Mouse (Mus musculus): ENCODE data around the gene Bicra. TPM values are rescaled to one million over a fixed set of nuclear protein-coding genes. Genes with fewer than 3 reads are reported as not detected.

Bicra gene
- polyA plus RNA-seq, 1 experiment from 2014 or later: 8.0 TPM

DNA sequence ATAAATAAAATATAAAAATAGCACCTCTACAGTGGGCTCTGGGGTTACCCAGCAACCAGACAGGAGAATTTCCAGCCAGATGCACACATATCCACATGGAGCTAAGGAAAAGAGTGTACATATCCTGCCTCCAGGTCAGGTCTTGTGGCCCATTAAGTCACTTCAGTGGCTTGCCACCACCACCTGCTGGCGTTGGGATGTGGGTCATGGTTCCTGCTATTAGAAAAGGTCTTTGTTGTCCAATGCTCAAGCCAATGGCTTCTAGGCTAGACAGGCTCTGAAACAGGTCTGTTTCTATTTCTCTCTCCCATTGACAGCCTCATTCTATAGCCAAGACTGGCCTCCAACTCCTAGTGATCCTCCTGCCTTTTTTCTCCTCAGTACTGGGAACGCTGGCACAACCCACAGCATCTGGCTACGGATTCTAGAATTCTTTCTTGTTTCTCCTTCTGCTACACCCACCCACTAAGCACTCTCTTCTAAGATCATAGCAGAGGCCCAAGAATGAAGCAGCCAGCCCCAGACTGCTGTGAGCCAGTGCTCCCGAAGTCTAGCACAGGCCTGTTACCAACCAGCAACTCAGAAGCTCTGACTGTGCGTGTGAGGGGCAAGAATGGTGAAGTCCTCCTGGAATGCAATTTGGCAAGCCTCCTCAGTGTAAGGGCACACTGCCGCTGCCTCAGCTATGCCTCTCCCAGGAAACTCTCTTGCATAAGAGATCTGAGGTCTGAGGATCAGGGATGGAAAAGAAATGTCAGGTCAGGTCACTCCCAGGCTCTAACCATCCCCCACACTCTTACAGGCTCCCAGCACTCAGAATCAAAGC, 19.4 kb downstream of the Bicra start:
- H3K27ac ChIP-seq: no peak overlapping the region
- WGBS: 80% methylated on average over 6 of the region's 6 CpGs
- no peak overlapping the region for H3K4me3 ChIP-seq

DNA sequence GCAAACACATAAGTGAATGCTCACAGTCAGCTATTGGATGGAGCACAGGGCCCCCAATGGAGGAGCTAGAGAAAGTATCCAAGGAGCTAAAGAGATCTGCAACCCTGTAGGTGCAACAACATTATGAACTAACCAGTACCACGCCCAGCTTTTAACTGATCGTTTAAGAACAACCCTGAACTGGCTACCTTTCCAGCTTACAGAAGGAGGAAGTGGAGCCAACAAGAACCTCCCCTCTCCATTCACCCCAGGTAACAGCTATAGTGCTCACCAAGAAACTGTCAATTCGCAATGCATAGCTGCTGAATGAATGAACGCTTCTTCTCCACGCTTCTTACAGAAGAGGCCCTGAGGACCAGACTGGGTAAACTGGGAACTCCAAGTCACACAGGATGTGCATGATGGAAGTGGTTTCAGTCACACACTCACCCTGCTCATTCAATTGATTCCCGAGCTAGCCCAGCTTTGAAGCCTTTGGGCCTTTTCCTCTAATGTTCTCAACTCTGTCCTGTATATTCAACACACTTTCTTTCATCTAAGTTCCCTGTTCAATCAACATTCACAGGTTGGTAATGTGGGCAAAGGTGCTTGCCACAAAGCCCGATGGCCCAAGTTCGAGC, 23.0 kb downstream of the Bicra start:
- no peaks in the 10 kb centered on the region for H3K9me3 ChIP-seq
- no peak overlapping the region for H3K27ac ChIP-seq
- WGBS: 90% methylated on average over 8 of the region's 8 CpGs
- H3K27me3 ChIP-seq: no peaks in the 10 kb centered on the region
- no peak overlapping the region for H3K9ac ChIP-seq
- H3K36me3 ChIP-seq: 0 out of 2 replicates have a peak, but pooled peaks cover 4% of the 10 kb centered on the region
- no peak for ATAC-seq (ENCODE audit: borderline replicate concordance, extremely low read depth, low FRiP score, low TSS enrichment)
- H3K4me3 ChIP-seq: no peak overlapping the region
- peaks cover 8% of the 10 kb centered on the region; the same call in 1 of the 2 replicates for H3K4me1 ChIP-seq
- H3K4me2 ChIP-seq: no peak overlapping the region

More for the DNA sequence above, 19.4 kb downstream of the Bicra start:
- Histone ChIP-seq H3K4me2 (no peak overlapping the region), H3K4me1 (peaks cover 4% of the 10 kb centered on the region; the same call in 1 of the 2 replicates), H3K36me3 (0 out of 2 replicates have a peak, but pooled peaks cover 15% of the 10 kb centered on the region), H3K27me3 (no peaks in the 10 kb centered on the region), H3K9me3 (no peaks in the 10 kb centered on the region), H3K9ac (no peak overlapping the region)
- ATAC-seq (ENCODE audit: borderline replicate concordance, extremely low read depth, low FRiP score, low TSS enrichment): 0 out of 2 replicates have a peak, but pooled peaks have one; percentile 42

DNA sequence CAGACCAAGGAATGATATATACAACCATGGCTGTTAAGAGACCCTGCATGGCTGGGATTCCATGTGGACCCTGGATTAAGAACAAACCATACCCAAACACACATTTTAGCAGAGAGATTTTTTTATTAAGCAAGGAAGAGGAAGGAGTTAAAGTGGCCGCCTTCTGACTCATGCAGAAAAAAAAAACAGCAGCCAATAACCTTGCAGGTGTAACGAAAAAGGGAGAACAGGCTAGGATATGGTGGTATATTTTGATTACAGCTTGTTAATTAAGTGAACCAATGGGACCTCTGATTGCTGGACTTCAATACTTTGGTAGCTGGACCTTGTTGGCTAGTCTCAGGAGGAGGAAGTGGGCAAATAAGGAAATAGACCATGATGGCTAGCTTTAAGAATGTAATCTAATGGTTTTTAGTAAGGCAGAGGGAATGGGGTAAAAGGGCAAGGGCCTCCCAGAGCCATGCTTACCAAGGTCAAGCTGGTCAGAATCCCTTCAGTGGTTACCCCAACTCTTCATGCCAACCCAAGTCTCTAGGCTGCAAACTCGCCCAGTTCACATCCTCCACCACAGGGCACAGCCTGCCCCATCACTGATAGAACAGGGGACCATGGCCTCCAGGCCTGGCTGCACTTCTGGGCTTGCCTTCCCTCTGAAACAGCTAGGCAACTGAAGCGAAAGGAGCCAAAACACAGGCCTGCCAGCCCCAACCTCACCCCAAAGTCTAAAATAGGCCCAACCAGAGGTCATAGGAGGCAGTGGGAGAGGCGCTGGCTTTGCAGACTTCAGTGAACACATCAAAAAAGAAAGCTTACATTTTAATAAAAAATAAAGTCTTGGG, 28.2 kb downstream of the Bicra start:
- Histone ChIP-seq H3K27me3 (no peaks in the 10 kb centered on the region), H3K9me3 (no peaks in the 10 kb centered on the region), H3K36me3 (no peaks in the 10 kb centered on the region), H3K27ac (0 out of 2 replicates have a peak overlapping the region, but pooled peaks have one; percentile 30), H3K4me3 (no peak overlapping the region), H3K4me1 (peaks cover 7% of the 10 kb centered on the region; the same call in 1 of the 2 replicates), H3K4me2 (no peak overlapping the region), H3K9ac (no peak overlapping the region)
- 76% methylated on average over 5 of the region's 5 CpGs for WGBS
- no peak for ATAC-seq (ENCODE audit: borderline replicate concordance, extremely low read depth, low FRiP score, low TSS enrichment)

DNA sequence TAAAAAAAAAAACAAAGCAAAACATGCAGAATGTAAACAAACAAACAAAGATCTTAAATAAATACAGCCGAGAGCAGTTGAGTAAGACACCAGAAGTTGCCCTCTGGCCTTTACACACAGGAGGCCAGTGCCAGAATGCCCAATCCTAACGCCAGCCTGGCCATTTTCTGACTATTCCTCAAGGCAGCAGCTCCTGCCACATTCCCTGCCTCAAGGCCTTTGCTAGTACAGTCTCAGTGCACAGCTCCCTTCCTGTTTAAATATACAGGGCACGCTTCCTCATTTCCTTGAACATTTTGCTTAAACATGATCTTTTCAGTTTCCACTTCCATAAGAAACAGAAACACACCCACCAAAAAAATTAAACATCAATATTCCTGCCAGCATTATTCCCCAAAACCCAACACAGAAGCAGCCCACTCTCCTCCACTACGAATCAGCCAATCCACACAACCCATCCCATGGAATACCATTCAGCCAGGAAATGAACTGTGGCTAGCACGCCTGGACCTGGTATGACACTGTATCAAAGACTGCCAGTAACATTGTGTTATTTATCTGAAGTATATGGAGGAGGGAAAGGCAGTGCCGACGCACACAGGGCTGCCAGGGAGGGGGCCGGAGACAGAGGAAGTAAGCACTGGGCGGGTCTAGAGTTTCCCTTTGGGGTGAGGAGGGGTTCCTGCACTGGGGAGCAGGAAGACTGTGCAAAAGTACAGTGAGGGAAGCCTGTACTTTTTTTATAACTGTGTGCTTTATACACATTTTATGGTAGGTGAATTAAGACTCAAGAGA, 29.5 kb downstream of the Bicra start:
- Histone ChIP-seq H3K27me3 (no peaks in the 10 kb centered on the region), H3K27ac (peak overlapping the region; percentile 54), H3K4me3 (no peak overlapping the region), H3K9ac (no peak overlapping the region), H3K9me3 (no peaks in the 10 kb centered on the region), H3K36me3 (no peaks in the 10 kb centered on the region), H3K4me2 (no peak overlapping the region), H3K4me1 (peaks cover 7% of the 10 kb centered on the region; the same call in 1 of the 2 replicates)
- peak; percentile 68 for ATAC-seq (ENCODE audit: borderline replicate concordance, extremely low read depth, low FRiP score, low TSS enrichment)
- 59% methylated on average over 9 of the region's 9 CpGs for WGBS

DNA sequence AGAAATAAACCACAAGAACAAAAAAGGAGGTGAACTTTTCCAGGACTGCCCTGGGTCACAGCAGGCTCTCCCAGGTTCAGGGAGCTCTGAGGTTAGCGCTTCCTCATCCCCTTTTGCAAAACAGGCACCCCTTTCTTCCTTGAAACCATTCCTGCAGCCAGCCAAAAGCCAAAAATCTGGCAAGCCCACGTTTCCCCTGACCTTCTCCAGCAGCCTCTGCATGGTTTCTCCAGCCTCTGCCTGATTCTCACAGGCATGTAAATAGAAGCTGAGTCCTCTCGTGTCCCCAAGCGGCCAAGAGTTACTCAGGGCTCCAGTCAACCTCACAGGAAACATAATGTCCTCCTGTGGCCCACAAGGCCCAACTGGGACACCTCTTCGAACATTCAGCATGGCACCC, 32.3 kb downstream of the Bicra start:
- Histone ChIP-seq H3K4me3 (no peak overlapping the region), H3K4me2 (no peak overlapping the region), H3K36me3 (0 out of 2 replicates have a peak, but pooled peaks cover 2% of the 10 kb centered on the region), H3K9ac (no peak overlapping the region), H3K27ac (no peak overlapping the region), H3K4me1 (peaks cover 3% of the 10 kb centered on the region; the same call in 1 of the 2 replicates), H3K27me3 (no peaks in the 10 kb centered on the region), H3K9me3 (no peaks in the 10 kb centered on the region)
- no peak for ATAC-seq (ENCODE audit: borderline replicate concordance, extremely low read depth, low FRiP score, low TSS enrichment)
- 78% methylated on average over 5 of the region's 5 CpGs for WGBS

DNA sequence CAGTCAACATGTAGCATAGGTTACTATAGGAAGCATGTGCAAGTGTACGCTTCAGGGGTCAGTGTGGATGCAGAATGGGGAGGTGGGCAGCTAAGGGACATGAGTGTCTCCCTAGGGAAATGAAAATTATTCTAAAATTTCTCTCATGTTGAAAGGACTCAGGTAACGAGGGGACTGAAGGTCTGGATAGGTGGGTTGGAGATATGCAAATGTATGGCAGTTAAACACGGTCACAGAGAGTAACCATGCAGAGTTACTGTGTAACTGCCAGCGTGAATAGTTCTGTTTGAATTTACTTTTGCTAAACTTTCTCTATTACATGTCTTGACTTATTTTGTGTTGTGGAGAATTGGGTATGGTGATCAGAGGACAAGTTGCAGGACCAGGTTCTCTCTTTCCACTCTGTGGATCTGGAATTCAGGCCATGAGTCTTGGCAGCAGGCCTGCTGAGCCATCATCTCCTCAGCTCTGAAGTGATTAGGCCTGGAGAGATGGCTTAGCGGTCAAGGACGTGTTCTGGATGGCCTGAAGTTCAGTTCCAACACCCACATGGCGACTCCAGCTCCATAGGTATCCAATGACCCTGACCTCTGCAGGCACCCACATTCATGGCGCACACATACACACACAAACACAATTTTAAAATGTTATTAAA, 33.1 kb downstream of the Bicra start:
- H3K9ac ChIP-seq: no peak overlapping the region
- H3K4me2 ChIP-seq: no peak overlapping the region
- no peak for ATAC-seq (ENCODE audit: borderline replicate concordance, extremely low read depth, low FRiP score, low TSS enrichment)
- peaks cover 3% of the 10 kb centered on the region; the same call in 1 of the 2 replicates for H3K4me1 ChIP-seq
- H3K27me3 ChIP-seq: no peaks in the 10 kb centered on the region
- WGBS: 86% methylated on average over 8 of the region's 8 CpGs
- 0 out of 2 replicates have a peak, but pooled peaks cover 2% of the 10 kb centered on the region for H3K36me3 ChIP-seq
- no peak overlapping the region for H3K27ac ChIP-seq
- no peaks in the 10 kb centered on the region for H3K9me3 ChIP-seq
- no peak overlapping the region for H3K4me3 ChIP-seq

DNA sequence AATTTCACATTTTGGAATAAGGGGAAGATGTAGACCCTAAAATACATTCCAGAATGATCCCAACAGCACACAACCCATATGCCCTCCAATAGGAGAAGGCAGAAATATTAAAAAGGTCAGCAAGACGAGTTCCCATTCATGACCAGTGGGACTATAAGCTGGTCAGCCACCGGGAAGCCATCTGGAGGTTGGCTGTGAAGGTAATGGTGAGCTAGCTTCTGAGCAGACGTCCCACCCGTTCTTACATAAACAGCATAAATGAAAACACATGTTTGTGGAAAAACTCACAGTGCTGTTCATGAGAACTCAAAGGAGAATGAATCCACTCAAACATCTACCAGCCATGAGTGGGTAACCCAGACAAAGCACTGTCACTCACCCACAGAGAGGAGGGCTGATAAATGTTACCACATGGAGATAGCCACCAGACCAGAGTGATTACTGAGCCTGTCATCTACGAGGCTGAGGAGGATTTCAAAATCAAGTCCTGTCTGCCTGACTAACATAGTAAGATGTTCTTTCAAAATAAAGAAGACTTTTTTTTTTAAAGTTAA, 33.9 kb downstream of the Bicra start:
- 0 out of 2 replicates have a peak, but pooled peaks cover 2% of the 10 kb centered on the region for H3K36me3 ChIP-seq
- no peaks in the 10 kb centered on the region for H3K9me3 ChIP-seq
- peaks cover 2% of the 10 kb centered on the region; the same call in 1 of the 2 replicates for H3K4me1 ChIP-seq

DNA sequence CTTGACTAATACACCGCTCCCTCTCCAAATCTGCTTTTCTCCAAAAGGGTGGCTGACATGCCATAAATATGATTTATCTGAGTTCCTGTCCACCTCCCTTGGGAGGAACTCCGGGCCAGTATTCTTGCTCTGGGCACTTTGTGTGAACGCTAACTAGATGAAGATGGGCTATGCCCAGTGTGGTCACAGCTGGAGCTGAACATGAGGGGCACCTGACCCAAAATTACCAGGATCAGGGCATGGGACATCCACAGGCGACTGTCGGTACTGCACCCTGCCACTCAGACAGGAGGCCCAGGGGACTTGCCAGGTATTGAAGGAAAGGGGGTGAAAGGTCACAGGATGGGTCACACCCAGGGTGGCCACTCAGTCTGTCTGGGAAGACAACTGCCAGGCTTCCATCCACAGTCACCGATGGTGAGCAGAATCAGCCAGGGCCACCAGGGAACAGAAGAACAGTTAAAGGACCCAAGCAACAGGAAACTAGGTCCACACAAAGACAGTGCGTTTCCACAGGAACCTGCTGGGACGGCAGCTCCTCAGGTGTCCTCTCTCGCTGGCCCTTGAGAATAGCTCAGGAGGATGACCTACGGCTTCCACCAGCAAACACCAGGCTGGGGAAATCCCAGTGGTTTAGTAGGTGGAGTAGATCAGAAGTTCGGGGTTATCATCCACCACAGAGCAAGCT, 35.0 kb downstream of the Bicra start:
- H3K9ac ChIP-seq: no peak overlapping the region
- WGBS: 73% methylated on average over 11 of the region's 11 CpGs
- no peak for ATAC-seq (ENCODE audit: borderline replicate concordance, extremely low read depth, low FRiP score, low TSS enrichment)
- 0 out of 2 replicates have a peak, but pooled peaks cover 2% of the 10 kb centered on the region for H3K36me3 ChIP-seq
- no peak overlapping the region for H3K27ac ChIP-seq
- H3K27me3 ChIP-seq: no peaks in the 10 kb centered on the region
- H3K9me3 ChIP-seq: no peaks in the 10 kb centered on the region
- H3K4me1 ChIP-seq: no peaks in the 10 kb centered on the region
- no peak overlapping the region for H3K4me3 ChIP-seq
- no peak overlapping the region for H3K4me2 ChIP-seq

More for the DNA sequence above, 33.9 kb downstream of the Bicra start:
- Histone ChIP-seq H3K27ac (no peak overlapping the region), H3K9ac (no peak overlapping the region), H3K4me2 (no peak overlapping the region), H3K27me3 (no peaks in the 10 kb centered on the region), H3K4me3 (no peak overlapping the region)
- WGBS: 74% methylated on average over 5 of the region's 5 CpGs
- ATAC-seq (ENCODE audit: borderline replicate concordance, extremely low read depth, low FRiP score, low TSS enrichment): no peak

DNA sequence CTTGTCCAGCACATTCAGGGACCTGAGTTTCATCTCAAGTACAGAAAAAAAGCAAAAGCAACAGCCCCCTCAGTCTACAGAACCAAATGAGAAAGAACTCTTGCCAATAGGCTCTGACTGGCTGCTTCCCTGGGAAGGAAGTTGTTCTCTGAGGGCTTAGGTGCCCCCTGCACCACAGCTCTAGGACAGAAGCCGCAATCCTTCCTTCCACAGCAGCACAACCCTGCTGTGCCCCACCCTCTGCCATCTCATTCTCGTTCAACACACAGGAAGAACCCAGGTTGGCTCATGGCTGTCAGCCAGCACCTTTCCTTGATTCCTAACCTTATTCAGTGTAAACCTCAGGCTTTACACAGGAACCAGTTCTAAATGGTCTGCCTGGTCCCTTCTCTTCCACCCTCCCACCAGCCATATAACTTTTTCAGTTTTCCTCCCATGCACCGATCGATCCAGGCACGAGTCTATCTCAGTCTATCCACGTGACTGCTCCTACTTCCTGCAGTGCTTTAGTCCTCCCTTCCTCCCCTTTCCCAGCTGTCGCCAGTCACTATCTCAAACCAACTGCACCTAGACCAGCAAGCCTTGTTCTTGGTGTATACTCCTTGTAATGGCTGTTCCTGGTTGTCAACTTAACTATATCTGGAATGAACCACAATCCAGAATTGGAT, 36.2 kb downstream of the Bicra start:
- Histone ChIP-seq H3K36me3 (0 out of 2 replicates have a peak, but pooled peaks cover 2% of the 10 kb centered on the region), H3K4me3 (no peak overlapping the region), H3K9ac (no peak overlapping the region), H3K27ac (no peak overlapping the region), H3K4me1 (no peaks in the 10 kb centered on the region), H3K4me2 (no peak overlapping the region), H3K9me3 (no peaks in the 10 kb centered on the region), H3K27me3 (no peaks in the 10 kb centered on the region)
- 67% methylated on average over 7 of the region's 7 CpGs for WGBS
- ATAC-seq (ENCODE audit: borderline replicate concordance, extremely low read depth, low FRiP score, low TSS enrichment): no peak

Measured in lung, embryonic 15.5 days (tissue).